Mouse (Mus musculus) bone marrow, adult 2 months (tissue): Measurements from ENCODE around the gene Surf1.

ENCODE experiments used
- CTCF ChIP-seq: fragments of 200-500 bp; IDR thresholded peaks from 2 replicates; pipeline ENCODE4 v1.5.1; 2011; ENCODE audit warnings: low read length, control low read depth; ENCODE audit not compliant: control insufficient read depth, insufficient read depth
- POLR2A ChIP-seq: fragments of 200-500 bp; IDR thresholded peaks from 2 replicates; pipeline ENCODE4 v1.6.1; 2011; ENCODE audit warnings: low read depth, mild to moderate bottlenecking, control low read depth, low read length, borderline replicate concordance; ENCODE audit not compliant: control insufficient read depth

GRCm38 (mm10) chr2:26927745-26928476, 11.6 kb upstream of the Surf1 start:
- TF ChIP-seq CTCF (no peak), POLR2A (no peak)
